Mouse (Mus musculus): ENCODE measurements around the gene Myl6. TPM values are rescaled to one million over a fixed set of nuclear protein-coding genes. Genes with fewer than 3 reads are reported as not detected.
A peak's percentile ranks its signal among the peaks of the same experiment; 100 is the strongest.
"Not testable (repeated sequence)": the region's sequence is repeated elsewhere in the genome, so short reads cannot be mapped to it uniquely, and the experiment has no call there.

Myl6 gene
- total RNA-seq, 2 experiments from 2014 or later: 357 to 392 TPM

- no peak for DNase-seq
Observed at GRCm38 (mm10) chr10:128511761-128512160, 17.8 kb upstream of the Myl6 start.

GRCm38 (mm10) chr10:128511189-128511588, 17.2 kb upstream of the Myl6 start:
- intact Hi-C loops (cut with DNase I): no loop called here
- DNase-seq: no peak

More at GRCm38 (mm10) chr10:128511761-128512160, 17.8 kb upstream of the Myl6 start:
- intact Hi-C loops (cut with DNase I): no loop called here

- intact Hi-C loops (cut with DNase I): no loop called here
Observed at GRCm38 (mm10) chr10:128510301-128510700, 16.4 kb upstream of the Myl6 start.

GRCm38 (mm10) chr10:128509831-128510230, 15.9 kb upstream of the Myl6 start:
- intact Hi-C loops (cut with DNase I): no loop called here
- DNase-seq: no peak

More at GRCm38 (mm10) chr10:128510301-128510700, 16.4 kb upstream of the Myl6 start:
- no peak for DNase-seq

GRCm38 (mm10) chr10:128509203-128509602, 15.3 kb upstream of the Myl6 start:
- DNase-seq: no peak
- intact Hi-C loops (cut with DNase I): no loop called here

- DNase-seq: no peak
- intact Hi-C loops (cut with DNase I): no loop called here
Observed at GRCm38 (mm10) chr10:128508260-128508659, 14.3 kb upstream of the Myl6 start.

- intact Hi-C loops (cut with DNase I): no loop called here
- DNase-seq: no peak
Observed at GRCm38 (mm10) chr10:128505974-128506373, 12.0 kb upstream of the Myl6 start.

GRCm38 (mm10) chr10:128505371-128505667, 11.4 kb upstream of the Myl6 start:
- intact Hi-C loops (cut with DNase I): not testable (repeated sequence)

GRCm38 (mm10) chr10:128504641-128505370, 10.9 kb upstream of the Myl6 start:
- DNase-seq: no peak
- intact Hi-C loops (cut with DNase I): no loop called here

More at GRCm38 (mm10) chr10:128505371-128505667, 11.4 kb upstream of the Myl6 start:
- not testable (repeated sequence) for DNase-seq

GRCm38 (mm10) chr10:128504012-128504411, 10.1 kb upstream of the Myl6 start:
- intact Hi-C loops (cut with DNase I): no loop called here
- no peak for DNase-seq

- DNase-seq: no peak
- intact Hi-C loops (cut with DNase I): no loop called here
Observed at GRCm38 (mm10) chr10:128503532-128503931, 9.6 kb upstream of the Myl6 start.

- intact Hi-C loops (cut with DNase I): no loop called here
- DNase-seq: peak in 1 of 2 experiments; percentile 30
Observed at GRCm38 (mm10) chr10:128502341-128502740, 8.4 kb upstream of the Myl6 start.

- intact Hi-C loops (cut with DNase I): loop anchor here (5.0 kb wide), 1 partner anchor 33 kb away; no protein-coding TSS in a partner anchor
- peak; percentile 69 to 76 for DNase-seq
Observed at GRCm38 (mm10) chr10:128499116-128499671, 5.2 kb upstream of the Myl6 start.

- intact Hi-C loops (cut with DNase I): loop anchor here (5.0 kb wide), 1 partner anchor 34 kb away; no protein-coding TSS in a partner anchor
- DNase-seq: peak; percentile 94 to 95
Observed at GRCm38 (mm10) chr10:128498590-128498989, 4.6 kb upstream of the Myl6 start, which contains the start of gene Myl6b. Myl6b (minus strand) TSS chr10:128498685.

GRCm38 (mm10) chr10:128497134-128497737, 3.3 kb upstream of the Myl6 start:
- DNase-seq: no peak
- intact Hi-C loops (cut with DNase I): loop anchor here (5.0 kb wide), 1 partner anchor 35 kb away; no protein-coding TSS in a partner anchor

- intact Hi-C loops (cut with DNase I): loop anchor here (5.0 kb wide), 1 partner anchor 36 kb away; no protein-coding TSS in a partner anchor
- no peak for DNase-seq
Observed at GRCm38 (mm10) chr10:128496509-128497077, 2.6 kb upstream of the Myl6 start.

- intact Hi-C loops (cut with DNase I): loop anchor here (5.0 kb wide), 1 partner anchor 36 kb away; no protein-coding TSS in a partner anchor
- DNase-seq: no peak
Observed at GRCm38 (mm10) chr10:128495903-128496302, 2.0 kb upstream of the Myl6 start.

- no peak for DNase-seq
- intact Hi-C loops (cut with DNase I): loop anchor here (5.0 kb wide), 1 partner anchor 37 kb away; no protein-coding TSS in a partner anchor
Observed at GRCm38 (mm10) chr10:128495270-128495669, 1.3 kb upstream of the Myl6 start.

GRCm38 (mm10) chr10:128494667-128495245, 811 bp upstream of the Myl6 start:
- intact Hi-C loops (cut with DNase I): loop anchor here (5.0 kb wide), 1 partner anchor 38 kb away; no protein-coding TSS in a partner anchor
- DNase-seq: no peak

GRCm38 (mm10) chr10:128493319-128493694, 638 bp downstream of the Myl6 start:
- intact Hi-C loops (cut with DNase I): no loop called here
- no peak for DNase-seq

Measured in heart, postnatal 14 days (tissue).